Mouse (Mus musculus) G1E (cell line): Measurements from ENCODE around the gene Mpzl3. TPM values are rescaled to one million over a fixed set of nuclear protein-coding genes. Genes with fewer than 3 reads are reported as not detected.

Experiments used
- ATAC-seq: 2 replicates; pipeline ENCODE4 v1.8.0; 2016; ENCODE audit warnings: mild to moderate bottlenecking; ENCODE audit not compliant: insufficient number of reproducible peaks, poor library complexity, low FRiP score, severe bottlenecking; ENCODE audit errors: extremely low read depth
- DNase-seq: peaks from one replicate; pipeline ENCODE4 v3.0.0; 2012; ENCODE audit warnings: low spot score
- H3K27me3 ChIP-seq: 2 replicates; pipeline ENCODE4 v1.6.1; 2012; ENCODE audit warnings: mild to moderate bottlenecking, low read length, inconsistent platforms; ENCODE audit not compliant: insufficient read depth
- H3K36me3 ChIP-seq: replicated peaks from 2 replicates; pipeline ENCODE3; 2012; ENCODE audit warnings: mild to moderate bottlenecking, inconsistent platforms
- H3K4me1 ChIP-seq: 2 replicates; pipeline ENCODE4 v1.6.1; 2012; ENCODE audit warnings: low read depth, low read length, inconsistent platforms, mixed read lengths; ENCODE audit not compliant: insufficient read depth
- H3K4me3 ChIP-seq: 2 replicates; pipeline ENCODE4 v1.5.1; 2012; ENCODE audit warnings: low read depth, mild to moderate bottlenecking, inconsistent platforms, low read length, moderate library complexity, mixed read lengths
- H3K9me3 ChIP-seq: replicated peaks from 2 replicates; pipeline ENCODE4 v1.6.1; 2012; ENCODE audit warnings: inconsistent platforms
- CTCF ChIP-seq: IDR thresholded peaks from 2 replicates; pipeline ENCODE4 v1.5.1; 2012; ENCODE audit warnings: low read depth, low read length, inconsistent platforms, mixed read lengths
- GATA1 ChIP-seq: IDR thresholded peaks from 2 replicates; pipeline ENCODE4 v1.6.1; 2012; ENCODE audit warnings: borderline replicate concordance, low read length, inconsistent platforms, mixed read lengths
- GATA2 ChIP-seq: IDR thresholded peaks from 2 replicates; pipeline ENCODE4 v1.6.1; 2012; ENCODE audit warnings: low read depth, low read length, inconsistent platforms, borderline replicate concordance
- POLR2AphosphoS5 ChIP-seq: IDR thresholded peaks from 2 replicates; pipeline ENCODE4 v1.6.1; 2012; ENCODE audit warnings: low read depth, low read length, inconsistent platforms; ENCODE audit not compliant: insufficient replicate concordance
- TAL1 ChIP-seq: conservative IDR thresholded peaks from 2 replicates; pipeline ENCODE4 v1.6.1; 2012; ENCODE audit warnings: low read depth, low read length, inconsistent platforms, mixed read lengths
- polyA plus RNA-seq: library from polyadenylated mRNA; stranded (reverse); fragments of >175 nt; gene quantifications from 2 replicates; pipeline ENCODE4 v1.2.3, GENCODE M21; 2012
- total RNA-seq, 2 experiments: library from RNA; stranded (forward) in 1 of 2; stranded (reverse) in 1 of 2; fragments of 200-1000 nt in 1 of 2; fragments of >200 nt in 1 of 2; fragmentation: Nextera tagmentation in 1 of 2; gene quantifications; 2 replicates each; pipeline ENCODE4 v1.2.3; 2014 to 2017

The Mpzl3 gene
- total and polyA plus RNA-seq, 3 experiments, result 0.08 to 1.5 (median 1.2) TPM

- Histone ChIP-seq H3K27me3 (peaks cover 2% of the 10 kb centered on the region), H3K36me3 (no peaks in the 10 kb centered on the region), H3K9me3 (no peaks in the 10 kb centered on the region), H3K4me1 (no peaks in the 10 kb centered on the region), H3K4me3 (no peak overlapping the region)
- ATAC-seq (no peak), DNase-seq (no peak)
- no peak for TF ChIP-seq CTCF
- TF ChIP-seq GATA1, result no peak
- no peak for TF ChIP-seq TAL1
- TF ChIP-seq GATA2, result no peak
- TF ChIP-seq POLR2AphosphoS5, result no peak
These were observed 50.8 kb downstream of the Mpzl3 start for GRCm38 (mm10) chr9:45105596-45106374.

DNA sequence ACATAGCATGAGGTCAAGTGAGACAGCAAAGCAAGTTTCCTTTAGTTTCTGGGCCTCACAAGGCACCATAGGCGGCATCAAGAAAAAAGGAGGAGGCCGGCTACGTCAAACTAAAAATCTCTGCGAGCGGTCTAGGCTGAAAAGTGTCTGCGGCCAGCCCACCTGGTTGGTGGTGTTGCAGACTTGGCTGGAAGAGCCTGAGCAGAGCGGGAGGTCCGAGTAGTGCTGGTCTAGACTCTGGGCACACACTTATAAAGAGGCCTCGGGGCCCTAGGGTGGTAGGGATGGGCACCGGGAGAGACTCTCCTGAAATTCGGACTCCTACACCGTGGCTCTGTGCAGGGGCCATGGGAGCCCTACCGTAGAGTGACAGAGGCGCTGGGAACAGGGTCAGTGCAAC, 60.7 kb downstream of the Mpzl3 start:
- Histone ChIP-seq H3K4me3 (no peak overlapping the region), H3K36me3 (no peaks in the 10 kb centered on the region), H3K9me3 (no peaks in the 10 kb centered on the region), H3K27me3 (peaks cover 11% of the 10 kb centered on the region), H3K4me1 (no peaks in the 10 kb centered on the region)
- DNase-seq, result no peak
- no peak for ATAC-seq
- TF ChIP-seq CTCF (no peak), GATA2 (no peak), TAL1 (no peak), GATA1 (no peak), POLR2AphosphoS5 (no peak)

DNA sequence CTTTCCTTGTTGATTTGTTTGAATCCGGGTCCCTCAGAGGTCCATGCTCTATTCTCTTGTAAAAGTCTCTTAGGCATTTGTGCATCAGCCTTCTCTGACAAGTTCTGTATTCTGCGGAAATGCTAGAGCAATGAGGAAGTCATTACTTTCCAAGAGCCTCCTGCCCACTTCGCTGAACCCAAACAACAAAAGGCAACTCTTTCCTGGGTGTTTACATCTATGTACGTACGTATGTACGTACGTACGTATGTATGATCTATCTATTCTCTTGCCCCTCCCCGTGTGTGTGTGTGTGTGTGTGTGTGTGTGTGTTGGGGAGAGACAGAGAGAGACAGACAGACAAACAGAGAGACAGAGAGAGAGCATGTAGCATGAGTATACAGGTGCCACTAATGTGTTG, 61.8 kb downstream of the Mpzl3 start:
- Histone ChIP-seq H3K36me3 (no peaks in the 10 kb centered on the region), H3K4me3 (no peak overlapping the region), H3K9me3 (no peaks in the 10 kb centered on the region), H3K4me1 (0 out of 2 replicates have a peak, but pooled peaks cover under 1% of the 10 kb centered on the region), H3K27me3 (peaks cover 15% of the 10 kb centered on the region)
- ATAC-seq, result no peak
- DNase-seq, result no peak
- TF ChIP-seq CTCF, result no peak
- no peak for TF ChIP-seq TAL1
- no peak for TF ChIP-seq GATA2

DNA sequence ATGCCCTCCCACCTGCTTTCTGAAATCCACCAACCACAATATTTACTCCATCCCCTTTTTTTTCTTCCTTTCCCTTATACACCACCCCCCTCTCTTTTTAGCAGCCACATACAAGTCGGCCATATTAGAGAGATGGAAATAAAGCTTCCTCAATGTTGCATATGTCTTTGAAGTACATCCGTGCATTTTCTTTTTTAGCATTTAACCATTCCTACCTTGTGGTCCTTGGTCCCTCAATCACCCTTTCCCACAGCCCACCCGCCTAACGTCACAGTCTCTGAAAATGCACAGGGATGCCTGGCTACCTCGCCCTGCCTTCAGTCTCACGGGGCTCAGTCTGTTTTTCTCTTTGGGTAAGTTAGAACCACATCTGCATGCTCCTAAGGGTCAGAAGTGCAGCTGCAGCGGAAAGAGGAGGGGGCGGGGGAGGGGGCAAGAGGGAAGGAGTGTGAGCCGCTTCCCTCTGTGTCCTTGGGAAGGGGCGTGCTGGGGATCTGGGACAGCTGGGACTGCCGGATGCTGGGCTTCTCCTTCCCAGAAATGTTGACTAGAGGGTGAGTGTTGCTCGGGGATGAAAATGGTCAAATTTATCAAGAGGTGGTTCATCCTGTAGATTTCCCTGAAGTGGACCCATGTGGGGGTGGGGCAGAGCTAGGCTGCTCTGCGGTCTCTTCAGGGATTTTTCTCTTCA, 62.9 kb downstream of the Mpzl3 start, which contains the start of gene Scn2b:
TSS of gene Scn2b (plus strand) at position 42 of the 691 bp plus-strand sequence.
- H3K4me3 ChIP-seq, result no peak within 1 kb of the TSS
- H3K27me3 ChIP-seq, result peaks cover 17% of the 10 kb centered on the region
- H3K36me3 ChIP-seq, result no peaks in the 10 kb centered on the region
- 0 out of 2 replicates have a peak, but pooled peaks cover 2% of the 10 kb centered on the region for H3K4me1 ChIP-seq
- DNase-seq (no peak), ATAC-seq (no peak)
- TF ChIP-seq POLR2AphosphoS5 (no peak), CTCF (no peak), GATA1 (no peak), GATA2 (no peak), TAL1 (no peak)
- H3K9me3 ChIP-seq, result no peaks in the 10 kb centered on the region

DNA sequence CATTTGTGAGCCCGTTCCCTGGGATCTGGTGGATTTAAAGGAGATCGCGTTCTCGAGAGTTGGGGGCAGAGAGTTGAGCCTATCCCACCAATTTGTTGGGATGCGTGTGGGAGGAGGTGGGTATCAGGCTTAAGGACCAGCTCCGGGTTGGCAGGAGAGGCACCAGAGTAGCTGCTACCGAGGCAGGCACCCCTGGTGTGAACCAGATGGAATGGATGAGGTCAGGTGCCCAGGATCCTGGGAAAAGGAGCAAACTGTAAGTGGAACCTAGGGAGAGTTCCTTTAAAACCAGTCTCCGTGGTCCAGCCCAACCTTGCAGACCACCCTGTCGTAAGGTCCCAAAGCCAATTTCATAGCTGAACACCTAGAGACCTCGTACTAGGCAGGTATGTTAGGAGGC, 63.6 kb downstream of the Mpzl3 start:
- no peak for ATAC-seq
- H3K9me3 ChIP-seq, result no peaks in the 10 kb centered on the region
- no peak for DNase-seq
- H3K36me3 ChIP-seq, result no peaks in the 10 kb centered on the region
- 0 out of 2 replicates have a peak, but pooled peaks cover 2% of the 10 kb centered on the region for H3K4me1 ChIP-seq
- TF ChIP-seq GATA1, result no peak
- no peak for TF ChIP-seq GATA2
- no peak for TF ChIP-seq POLR2AphosphoS5
- TF ChIP-seq CTCF, result no peak
- TF ChIP-seq TAL1, result no peak
- H3K27me3 ChIP-seq, result peaks cover 17% of the 10 kb centered on the region
- no peak overlapping the region for H3K4me3 ChIP-seq

GRCm38 (mm10) chr9:45119316-45119953, 64.4 kb downstream of the Mpzl3 start:
- TF ChIP-seq POLR2AphosphoS5, result no peak
- no peak for TF ChIP-seq CTCF
- no peak for TF ChIP-seq GATA1
- no peak for TF ChIP-seq GATA2
- no peak for TF ChIP-seq TAL1
- H3K4me1 ChIP-seq, result 0 out of 2 replicates have a peak, but pooled peaks cover 2% of the 10 kb centered on the region
- no peaks in the 10 kb centered on the region for H3K36me3 ChIP-seq
- H3K9me3 ChIP-seq, result no peaks in the 10 kb centered on the region
- no peak for DNase-seq
- no peak overlapping the region for H3K4me3 ChIP-seq
- H3K27me3 ChIP-seq, result peaks cover 17% of the 10 kb centered on the region
- ATAC-seq, result no peak
